Mouse (Mus musculus) yolk sac, embryonic 10.5 days (tissue): ENCODE results near the gene Adamtsl1.

ENCODE experiments used
- DNase-seq: peaks from one replicate; pipeline ENCODE4 v3.0.0-alpha.2; 2017; ENCODE audit warnings: low spot score

Gene Adamtsl1

GRCm38 (mm10) chr4:85513792-85514191 is at the start of gene Adamtsl1:
Gene Adamtsl1, plus strand, starts transcription at chr4:85514172.
- DNase-seq = no peak

- DNase-seq = no peak
These were observed 30.4 kb upstream of the Adamtsl1 start for GRCm38 (mm10) chr4:85483586-85483985.

- DNase-seq = no peak
These were observed 27.5 kb upstream of the Adamtsl1 start for GRCm38 (mm10) chr4:85486316-85486946.

- DNase-seq = no peak
These were observed 8.3 kb upstream of the Adamtsl1 start for GRCm38 (mm10) chr4:85505718-85506117.

- no peak for DNase-seq
These were observed 7.0 kb upstream of the Adamtsl1 start for GRCm38 (mm10) chr4:85506976-85507375.

GRCm38 (mm10) chr4:85507491-85507890 is 6.5 kb upstream of the Adamtsl1 start:
- DNase-seq = no peak

GRCm38 (mm10) chr4:85513288-85513687 is 684 bp upstream of the Adamtsl1 start:
- DNase-seq = no peak

- peak; percentile 40 for DNase-seq
These were observed 271 bp downstream of the Adamtsl1 start for GRCm38 (mm10) chr4:85514205-85514681.

- DNase-seq = no peak
These were observed 13.1 kb downstream of the Adamtsl1 start for GRCm38 (mm10) chr4:85526966-85527566.

GRCm38 (mm10) chr4:85529852-85530251 is 15.9 kb downstream of the Adamtsl1 start:
- no peak for DNase-seq

GRCm38 (mm10) chr4:85539677-85540076 is 25.7 kb downstream of the Adamtsl1 start:
- no peak for DNase-seq

GRCm38 (mm10) chr4:85543221-85543620 is 29.2 kb downstream of the Adamtsl1 start:
- DNase-seq = no peak

- DNase-seq = no peak
These were observed 40.7 kb downstream of the Adamtsl1 start for GRCm38 (mm10) chr4:85554696-85555095.

GRCm38 (mm10) chr4:85559753-85560152 is 45.8 kb downstream of the Adamtsl1 start:
- no peak for DNase-seq

- DNase-seq = no peak
These were observed 71.5 kb downstream of the Adamtsl1 start for GRCm38 (mm10) chr4:85585426-85585825.

GRCm38 (mm10) chr4:85588928-85589327 is 75.0 kb downstream of the Adamtsl1 start:
- DNase-seq = no peak

- DNase-seq = no peak
These were observed 77.1 kb downstream of the Adamtsl1 start for GRCm38 (mm10) chr4:85591037-85591436.

- no peak for DNase-seq
These were observed 80.2 kb downstream of the Adamtsl1 start for GRCm38 (mm10) chr4:85594159-85594558.

- DNase-seq = no peak
These were observed 99.4 kb downstream of the Adamtsl1 start for GRCm38 (mm10) chr4:85613331-85613730.

GRCm38 (mm10) chr4:85618746-85619145 is 104.8 kb downstream of the Adamtsl1 start:
- no peak for DNase-seq

GRCm38 (mm10) chr4:85619261-85619660 is 105.3 kb downstream of the Adamtsl1 start:
- no peak for DNase-seq

GRCm38 (mm10) chr4:85629381-85629780 is 115.4 kb downstream of the Adamtsl1 start:
- no peak for DNase-seq

GRCm38 (mm10) chr4:85669271-85669670 is 155.3 kb downstream of the Adamtsl1 start:
- no peak for DNase-seq

GRCm38 (mm10) chr4:85669735-85670134 is 155.8 kb downstream of the Adamtsl1 start:
- DNase-seq = no peak
